Mouse (Mus musculus): ENCODE measurements around the gene Asb13. TPM values are rescaled to one million over a fixed set of nuclear protein-coding genes. Genes with fewer than 3 reads are reported as not detected.

Gene Asb13
- polyA plus RNA-seq, 1 experiment from 2014 or later: 10.5 TPM

Other genes starting within 250 kb of the Asb13 start
- gene Gdi2, start 96.0 kb upstream of the Asb13 start, polyA plus RNA-seq (2015; fragmentation: Nextera tagmentation; extraction: Ambion mirVana): 446 and 450 TPM in 2 replicates
- gene Fam208b, start 22.9 kb upstream of the Asb13 start, polyA plus RNA-seq (2015; fragmentation: Nextera tagmentation; extraction: Ambion mirVana): 19.8 and 22.1 TPM in 2 replicates
- 0.65 and 1.1 TPM in 2 replicates for gene Calml3, start 170.3 kb downstream of the Asb13 start, polyA plus RNA-seq (2015; fragmentation: Nextera tagmentation; extraction: Ambion mirVana)
- gene Calm4, start 203.7 kb downstream of the Asb13 start, polyA plus RNA-seq (2015; fragmentation: Nextera tagmentation; extraction: Ambion mirVana): 0.64 TPM in 1 of 2 replicates, not detected in the other
- gene Calm5, start 220.1 kb downstream of the Asb13 start, polyA plus RNA-seq (2015; fragmentation: Nextera tagmentation; extraction: Ambion mirVana): not detected in 2 replicates